In genomic region chr7:46510806-46511205, GRCm38 (mm10) we compare ENCODE assay signal across 24 mouse cellular contexts.
A peak's percentile ranks its signal among the peaks of the same experiment; 100 is the strongest.
DNase-seq lines count a peak whose midpoint lies in the region; ATAC-seq and TF ChIP-seq lines count a peak whose summit lies in the region.
"Had no signal": no experiment of that assay in that cellular context is flagged by ENCODE, and none has a peak within 500 bp of the region (broad histone marks: within the 10 kb centered on the region; RNA-seq: fewer than 3 reads in every experiment).

No protein-coding gene starts in this region.

- no peaks in the 10 kb centered on the region for H3K9me3 ChIP-seq in forebrain, embryonic 10.5 days
- H3K9me3 ChIP-seq in forebrain, embryonic 11.5 days (ENCODE audit: control insufficient read depth, low read length): no peaks in the 10 kb centered on the region
- no peaks in the 10 kb centered on the region for H3K9me3 ChIP-seq in midbrain, embryonic 10.5 days (replicated peaks)
- H3K9me3 ChIP-seq in midbrain, postnatal 0 days (ENCODE audit: low read length): no peaks in the 10 kb centered on the region
- H3K9me3 ChIP-seq in forebrain, embryonic 16.5 days (ENCODE audit: control insufficient read depth, low read length): no peaks in the 10 kb centered on the region
- H3K9me3 ChIP-seq: embryonic facial prominence, embryonic 10.5 days; heart, embryonic 12.5 days; intestine, embryonic 15.5 days; neural tube, embryonic 12.5 days had no signal

- DNase-seq in forebrain, embryonic 10.5 days (ENCODE audit: extremely low spot score, low spot score): no peak
- DNase-seq in forebrain, embryonic 11.5 days (ENCODE audit: low spot score): no peak
- DNase-seq in midbrain, embryonic 10.5 days (ENCODE audit: low spot score): no peak
- no peak for DNase-seq in midbrain, postnatal 0 days (ENCODE audit: low spot score)
- DNase-seq in cerebellum, postnatal 14 days: peak; percentile 39 to 51
- no peak for DNase-seq in embryo, embryonic 11 days
- DNase-seq: adrenal gland, adult 2 months; B cell, adult 2 months; gastrocnemius, postnatal 14 days; heart, adult 11 months; heart, postnatal 10 days; kidney, postnatal 10 days; lung, postnatal 4 days; retina, postnatal 1 day; right cerebral cortex, postnatal 25 days; spleen, adult 18-20 months; thymus, postnatal 14 days had no signal

- no peak for ATAC-seq in forebrain, embryonic 11.5 days (replicated peaks; ENCODE audit: low FRiP score)
- ATAC-seq in midbrain, postnatal 0 days (ENCODE audit: low FRiP score): no peak
- no peak for ATAC-seq in forebrain, embryonic 16.5 days
- ATAC-seq: intestine, embryonic 15.5 days; Patski had no signal

- TF ChIP-seq CTCF in midbrain, postnatal 0 days (IDR thresholded peaks at IDR 0.05): no peak

- no peak overlapping the region for H3K9ac ChIP-seq in forebrain, embryonic 11.5 days (ENCODE audit: low read length)
- H3K9ac ChIP-seq in midbrain, postnatal 0 days (replicated peaks; ENCODE audit: low read length, poor library complexity, severe bottlenecking): no peak overlapping the region
- H3K9ac ChIP-seq in forebrain, embryonic 16.5 days (replicated peaks; ENCODE audit: low read depth, low read length): no peak overlapping the region
- H3K9ac ChIP-seq: heart, embryonic 12.5 days; intestine, embryonic 15.5 days had no signal

- no peaks in the 10 kb centered on the region for H3K36me3 ChIP-seq in forebrain, embryonic 10.5 days (replicated peaks)
- H3K36me3 ChIP-seq in forebrain, embryonic 11.5 days (ENCODE audit: control insufficient read depth, insufficient read depth, low read length): no peaks in the 10 kb centered on the region
- no peaks in the 10 kb centered on the region for H3K36me3 ChIP-seq in midbrain, embryonic 10.5 days
- H3K36me3 ChIP-seq in midbrain, postnatal 0 days (ENCODE audit: insufficient read depth, low read length): no peaks in the 10 kb centered on the region
- no peaks in the 10 kb centered on the region for H3K36me3 ChIP-seq in forebrain, embryonic 16.5 days (ENCODE audit: control insufficient read depth, insufficient read depth)
- H3K36me3 ChIP-seq: embryonic facial prominence, embryonic 10.5 days; heart, embryonic 12.5 days; intestine, embryonic 15.5 days; neural tube, embryonic 12.5 days had no signal

- no peak overlapping the region for H3K4me2 ChIP-seq in forebrain, embryonic 11.5 days (ENCODE audit: low read depth, low read length, severe bottlenecking)
- no peak overlapping the region for H3K4me2 ChIP-seq in midbrain, postnatal 0 days (ENCODE audit: low read depth, low read length, poor library complexity, severe bottlenecking)
- no peak overlapping the region for H3K4me2 ChIP-seq in forebrain, embryonic 16.5 days (ENCODE audit: low read length)
- H3K4me2 ChIP-seq: heart, embryonic 12.5 days; intestine, embryonic 15.5 days had no signal

- 0 out of 2 replicates have a peak overlapping the region, but pooled peaks have one; percentile 27 for H3K27ac ChIP-seq in forebrain, embryonic 10.5 days
- no peak overlapping the region for H3K27ac ChIP-seq in forebrain, embryonic 11.5 days (ENCODE audit: low read depth, low read length)
- H3K27ac ChIP-seq in midbrain, embryonic 10.5 days (replicated peaks): peak overlapping the region; percentile 38; the same call in 1 of the 2 replicates
- no peak overlapping the region for H3K27ac ChIP-seq in midbrain, postnatal 0 days (ENCODE audit: low read depth, low read length)
- peak overlapping the region; percentile 89; the same call in 1 of the 2 replicates for H3K27ac ChIP-seq in forebrain, embryonic 16.5 days (ENCODE audit: low read length)
- H3K27ac ChIP-seq: embryonic facial prominence, embryonic 10.5 days; intestine, embryonic 15.5 days; neural tube, embryonic 12.5 days had no signal

- 72% methylated on average over 2 of the region's 2 CpGs for WGBS in forebrain, embryonic 10.5 days
- WGBS in forebrain, embryonic 11.5 days: 68% methylated on average over 2 of the region's 2 CpGs
- WGBS in midbrain, embryonic 10.5 days: 69% methylated on average over 2 of the region's 2 CpGs
- 77% methylated on average over 2 of the region's 2 CpGs for WGBS in midbrain, postnatal 0 days
- WGBS in forebrain, embryonic 16.5 days: 82% methylated on average over 2 of the region's 2 CpGs

- H3K4me3 ChIP-seq in forebrain, embryonic 10.5 days: no peak overlapping the region
- no peak overlapping the region for H3K4me3 ChIP-seq in forebrain, embryonic 11.5 days (ENCODE audit: low read depth, low read length)
- no peak overlapping the region for H3K4me3 ChIP-seq in midbrain, embryonic 10.5 days
- H3K4me3 ChIP-seq in midbrain, postnatal 0 days (ENCODE audit: low read depth, low read length): no peak overlapping the region
- H3K4me3 ChIP-seq in forebrain, embryonic 16.5 days (replicated peaks; ENCODE audit: low read length): no peak overlapping the region
- H3K4me3 ChIP-seq: embryonic facial prominence, embryonic 10.5 days; heart, embryonic 12.5 days; intestine, embryonic 15.5 days; neural tube, embryonic 12.5 days had no signal

- no peaks in the 10 kb centered on the region for H3K27me3 ChIP-seq in forebrain, embryonic 10.5 days (ENCODE audit: poor library complexity, severe bottlenecking)
- no peaks in the 10 kb centered on the region for H3K27me3 ChIP-seq in forebrain, embryonic 11.5 days (ENCODE audit: control insufficient read depth, insufficient read depth, low read length)
- peaks cover 14% of the 10 kb centered on the region for H3K27me3 ChIP-seq in midbrain, embryonic 10.5 days (ENCODE audit: low read depth, poor library complexity, severe bottlenecking)
- no peaks in the 10 kb centered on the region for H3K27me3 ChIP-seq in midbrain, postnatal 0 days (ENCODE audit: insufficient read depth, low read length)
- no peaks in the 10 kb centered on the region for H3K27me3 ChIP-seq in forebrain, embryonic 16.5 days (replicated peaks; ENCODE audit: control insufficient read depth, insufficient read depth, low read length)
- H3K27me3 ChIP-seq: CH12.LX; heart, embryonic 12.5 days; intestine, embryonic 15.5 days; Patski had no signal

- H3K4me1 ChIP-seq in forebrain, embryonic 10.5 days: peaks cover 26% of the 10 kb centered on the region
- peaks cover 7% of the 10 kb centered on the region for H3K4me1 ChIP-seq in forebrain, embryonic 11.5 days (replicated peaks; ENCODE audit: control insufficient read depth, insufficient read depth, low read length)
- peaks cover 28% of the 10 kb centered on the region for H3K4me1 ChIP-seq in midbrain, embryonic 10.5 days
- H3K4me1 ChIP-seq in midbrain, postnatal 0 days (ENCODE audit: insufficient read depth, low read length): peaks cover 3% of the 10 kb centered on the region
- H3K4me1 ChIP-seq in forebrain, embryonic 16.5 days (replicated peaks; ENCODE audit: control insufficient read depth, insufficient read depth, low read length): peaks cover 34% of the 10 kb centered on the region
- H3K4me1 ChIP-seq: heart, embryonic 12.5 days had no signal

Comparison
In these comparisons a context has a peak if more than half of its experiments do, and no peak if none do; other contexts are left out.
1. H3K27ac ChIP-seq: peak in forebrain, embryonic 10.5 days (single experiment), midbrain, embryonic 10.5 days (single experiment) and forebrain, embryonic 16.5 days (single experiment); none in forebrain, embryonic 11.5 days (single experiment) and midbrain, postnatal 0 days (single experiment).
2. DNase-seq: peak in cerebellum, postnatal 14 days (2 of 2); none in forebrain, embryonic 10.5 days (single experiment), forebrain, embryonic 11.5 days (single experiment), midbrain, embryonic 10.5 days (single experiment), midbrain, postnatal 0 days (single experiment) and embryo, embryonic 11 days (single experiment).